Mouse (Mus musculus) liver, postnatal 0 days (tissue): ENCODE results near the gene Nsmce4a.

Source experiments
- CTCF ChIP-seq: sonication (generic); IDR thresholded peaks from 2 replicates; pipeline ENCODE4 v1.5.1; 2016; ENCODE audit warnings: antibody characterized with exemption, low read depth
- EP300 ChIP-seq: IDR thresholded peaks from 2 replicates; pipeline ENCODE4 v1.6.1; 2016; ENCODE audit warnings: antibody characterized with exemption, low read depth, mild to moderate bottlenecking

- TF ChIP-seq CTCF (no peak), EP300 (no peak)
Observed at GRCm38 (mm10) chr7:130602804-130603203, 29.9 kb upstream of the Nsmce4a start.
